Mouse (Mus musculus) hindbrain, embryonic 11.5 days (tissue): ENCODE data around the gene Ncmap. TPM values are rescaled to one million over a fixed set of nuclear protein-coding genes. Genes with fewer than 3 reads are reported as not detected.

Experiments used
- ATAC-seq: fragments of 200-750 bp; cut with Nextera tagmentation; 2 replicates; pipeline ENCODE4 v1.8.0; 2017; ENCODE audit warnings: mild to moderate bottlenecking, moderate TSS enrichment, moderate library complexity; ENCODE audit not compliant: low FRiP score
- DNase-seq: peaks from one replicate; pipeline ENCODE4 v3.0.0-alpha.2; 2015; ENCODE audit warnings: low spot score
- H3K27ac ChIP-seq: fragments of 300-500 bp; sonication (generic); 2 replicates; pipeline ENCODE4 v1.5.1; 2014; ENCODE audit warnings: mild to moderate bottlenecking, low read depth, low read length
- H3K27me3 ChIP-seq: fragments of 300-500 bp; sonication (generic); 2 replicates; pipeline ENCODE4 v1.6.1; 2014; ENCODE audit warnings: mild to moderate bottlenecking, low read length, moderate library complexity, mixed read lengths; ENCODE audit not compliant: control insufficient read depth, insufficient read depth
- H3K36me3 ChIP-seq: fragments of 300-500 bp; sonication (generic); 2 replicates; pipeline ENCODE4 v1.6.1; 2014; ENCODE audit warnings: mild to moderate bottlenecking, low read length, moderate library complexity, mixed read lengths; ENCODE audit not compliant: control insufficient read depth, insufficient read depth
- H3K4me1 ChIP-seq: fragments of 300-500 bp; sonication (generic); replicated peaks from 2 replicates; pipeline ENCODE4 v1.6.1; 2014; ENCODE audit warnings: low read length, mixed read lengths; ENCODE audit not compliant: control insufficient read depth, insufficient read depth
- H3K4me2 ChIP-seq: fragments of 300-500 bp; sonication (generic); replicated peaks from 2 replicates; pipeline ENCODE4 v1.6.1; 2014; ENCODE audit warnings: mild to moderate bottlenecking, low read depth, low read length
- H3K4me3 ChIP-seq: fragments of 300-500 bp; sonication (generic); 2 replicates; pipeline ENCODE4 v1.5.1; 2014; ENCODE audit warnings: low read depth, low read length
- H3K9ac ChIP-seq: fragments of 300-500 bp; sonication (generic); 2 replicates; pipeline ENCODE4 v1.6.1; 2014; ENCODE audit warnings: low read depth, low read length
- H3K9me3 ChIP-seq: fragments of 300-500 bp; sonication (generic); 2 replicates; pipeline ENCODE4 v1.6.1; 2016; ENCODE audit warnings: low read length; ENCODE audit not compliant: control insufficient read depth
- whole genome bisulfite sequencing: fragments of 180-500 bp; shearing (Covaris S2); extraction: QIAGEN DNeasy Blood & Tissue Kit; methylation state at CpG from one replicate; pipeline ENCODE4 v1.1.7; 2014; 5-methylcytosine and 5-hydroxymethylcytosine counted together
- polyA plus RNA-seq: library from polyadenylated mRNA; unstranded; fragments of >200 nt; fragmentation: Nextera tagmentation; extraction: Ambion mirVana; gene quantifications from 2 replicates; pipeline ENCODE4 v1.2.1, GENCODE M21; 2014

Ncmap gene
- polyA plus RNA-seq, 1 experiment from 2014 or later = not detected

DNA sequence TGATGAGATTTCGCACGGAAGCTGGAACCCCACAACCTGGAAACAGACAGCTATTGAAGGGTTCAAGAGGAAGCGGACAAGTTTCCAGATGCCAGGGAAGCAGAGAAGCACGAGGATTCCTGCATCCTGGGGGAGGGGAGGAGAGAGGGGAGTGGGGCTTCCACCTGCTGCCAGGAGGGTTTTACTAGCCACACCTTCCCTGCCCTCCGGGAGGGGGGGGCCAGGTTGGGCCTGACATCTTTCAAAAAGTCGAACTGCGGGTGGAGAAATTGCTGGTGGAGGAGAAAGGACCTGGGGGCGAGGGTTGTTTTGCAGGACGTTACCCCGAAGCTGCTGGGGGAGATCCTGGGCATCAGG lies 35.0 kb upstream of the Ncmap start:
- WGBS = 9% methylated on average over 10 of the region's 10 CpGs
- no peaks in the 10 kb centered on the region for H3K27me3 ChIP-seq
- H3K9me3 ChIP-seq = no peaks in the 10 kb centered on the region
- no peak for DNase-seq
- H3K9ac ChIP-seq = peak overlapping the region; percentile 84
- no peak for ATAC-seq
- H3K4me1 ChIP-seq = 0 out of 2 replicates have a peak, but pooled peaks cover 2% of the 10 kb centered on the region
- peak overlapping the region; percentile 94 for H3K4me2 ChIP-seq
- peak overlapping the region; percentile 68 for H3K4me3 ChIP-seq
- H3K36me3 ChIP-seq = no peaks in the 10 kb centered on the region
- no peak overlapping the region for H3K27ac ChIP-seq

DNA sequence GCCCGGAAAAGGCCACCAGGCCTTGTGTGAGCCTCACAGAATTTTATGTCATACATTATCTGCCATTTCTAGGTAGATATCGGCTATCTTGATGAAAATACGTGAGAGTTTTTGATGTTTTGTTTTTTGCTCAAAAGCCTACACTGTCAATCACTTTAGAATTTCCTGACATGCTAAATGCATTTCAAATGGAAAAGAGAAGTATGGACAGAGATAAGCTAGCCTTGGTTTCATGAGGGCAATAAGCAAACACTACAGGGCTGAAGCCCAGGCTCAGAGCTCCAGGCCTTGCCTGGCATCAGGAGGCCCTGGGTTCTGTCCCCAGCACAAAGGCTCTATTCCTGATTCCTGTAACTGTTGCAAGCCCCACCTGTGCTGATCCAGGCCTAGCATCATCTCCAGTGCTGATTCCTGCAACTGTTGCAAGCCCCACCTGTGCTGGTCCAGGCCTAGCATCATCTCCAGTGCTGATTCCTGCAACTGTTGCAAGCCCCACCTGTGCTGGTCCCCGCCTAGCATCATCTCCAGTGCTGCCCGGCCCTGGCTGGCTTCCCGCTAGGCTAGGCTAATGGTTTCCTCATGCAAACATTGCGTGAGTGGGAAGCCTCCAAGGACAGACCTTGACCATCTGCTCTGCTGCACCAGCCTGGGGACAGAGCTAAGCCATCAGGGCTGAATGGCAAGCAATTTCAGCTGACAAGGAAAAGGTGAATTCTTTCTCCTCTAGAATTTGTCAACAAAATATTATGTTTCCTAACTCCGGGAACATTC lies 32.1 kb upstream of the Ncmap start:
- H3K4me3 ChIP-seq = no peak overlapping the region

DNA sequence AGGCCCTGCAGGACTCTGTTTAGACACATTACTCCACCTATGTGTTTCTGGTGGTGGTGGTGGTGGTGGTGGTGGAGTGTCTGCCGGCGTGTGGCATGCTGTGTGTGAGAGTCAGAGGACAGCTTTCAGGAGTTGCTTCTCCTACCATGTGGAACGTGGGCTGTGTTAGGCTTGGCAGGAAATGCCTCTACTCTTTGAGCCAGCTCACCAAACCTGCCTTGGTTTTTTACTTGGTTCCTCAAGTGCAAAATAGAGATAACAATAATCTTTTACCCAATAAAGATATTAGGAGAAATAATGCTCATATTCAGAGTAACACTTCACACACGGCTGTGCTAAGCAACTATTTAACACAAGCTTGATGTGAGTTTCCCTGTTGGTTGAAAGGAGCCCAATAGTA lies 31.4 kb upstream of the Ncmap start:
- no peak overlapping the region for H3K4me2 ChIP-seq
- no peaks in the 10 kb centered on the region for H3K27me3 ChIP-seq
- no peak overlapping the region for H3K9ac ChIP-seq
- H3K36me3 ChIP-seq = no peaks in the 10 kb centered on the region
- no peak overlapping the region for H3K4me3 ChIP-seq
- 88% methylated on average over 4 of the region's 4 CpGs for WGBS
- 0 out of 2 replicates have a peak, but pooled peaks cover 2% of the 10 kb centered on the region for H3K4me1 ChIP-seq
- DNase-seq = no peak
- H3K9me3 ChIP-seq = no peaks in the 10 kb centered on the region
- no peak overlapping the region for H3K27ac ChIP-seq
- ATAC-seq = no peak

More for the DNA sequence above, 32.1 kb upstream of the Ncmap start:
- Histone ChIP-seq H3K9ac (no peak overlapping the region), H3K27me3 (no peaks in the 10 kb centered on the region), H3K9me3 (no peaks in the 10 kb centered on the region), H3K36me3 (no peaks in the 10 kb centered on the region), H3K27ac (no peak overlapping the region), H3K4me2 (no peak overlapping the region), H3K4me1 (0 out of 2 replicates have a peak, but pooled peaks cover 2% of the 10 kb centered on the region)
- 80% methylated on average over 8 of the region's 8 CpGs for WGBS
- DNase-seq (no peak), ATAC-seq (no peak)

DNA sequence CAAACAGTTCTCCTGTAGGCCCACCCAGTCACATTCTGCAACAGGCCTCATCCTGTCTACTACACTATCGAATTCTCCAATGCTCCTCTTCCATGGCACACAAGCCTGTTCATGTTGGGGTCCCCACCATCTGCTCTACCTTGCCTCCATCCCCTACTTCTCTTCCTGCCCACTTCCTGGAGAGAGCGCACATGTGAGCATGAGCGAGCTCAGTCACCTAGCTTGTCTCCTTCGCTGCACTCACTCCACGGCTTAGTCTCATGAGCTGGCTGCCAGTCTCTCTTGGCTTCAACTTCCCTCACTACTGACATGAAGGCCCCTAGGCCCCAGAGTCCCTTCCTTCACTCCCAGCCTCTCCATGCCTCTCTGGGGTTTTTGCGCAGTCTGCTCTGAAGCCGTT lies 28.6 kb upstream of the Ncmap start:
- no peaks in the 10 kb centered on the region for H3K36me3 ChIP-seq
- H3K9ac ChIP-seq = no peak overlapping the region; the same call in 1 of the 2 replicates
- H3K4me1 ChIP-seq = no peaks in the 10 kb centered on the region
- 88% methylated on average over 7 of the region's 7 CpGs for WGBS
- ATAC-seq (no peak), DNase-seq (no peak)
- no peak overlapping the region for H3K4me3 ChIP-seq
- H3K27ac ChIP-seq = no peak overlapping the region
- H3K9me3 ChIP-seq = no peaks in the 10 kb centered on the region
- H3K27me3 ChIP-seq = no peaks in the 10 kb centered on the region
- H3K4me2 ChIP-seq = no peak overlapping the region

DNA sequence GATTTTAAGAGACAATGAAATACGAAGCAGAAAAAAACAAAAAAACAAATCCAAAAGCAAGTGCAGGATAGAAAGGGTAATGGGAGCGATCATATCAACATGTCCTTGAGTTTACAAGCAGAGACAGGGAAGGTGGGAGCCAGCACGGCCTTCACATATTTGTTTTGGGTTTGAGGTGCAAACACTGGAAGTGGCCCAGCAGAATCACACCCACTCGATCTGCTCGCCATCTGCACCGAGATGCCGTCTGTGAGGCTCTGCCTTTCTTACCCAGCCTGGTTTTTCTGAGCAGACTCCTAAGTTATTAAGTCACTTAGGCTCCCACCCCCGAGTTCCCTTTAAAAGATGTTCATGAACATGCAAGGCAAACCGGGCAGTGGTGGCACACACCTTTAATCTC lies 27.6 kb upstream of the Ncmap start:
- ATAC-seq (no peak), DNase-seq (no peak)
- H3K27me3 ChIP-seq = no peaks in the 10 kb centered on the region
- H3K4me3 ChIP-seq = no peak overlapping the region
- no peak overlapping the region for H3K9ac ChIP-seq
- no peaks in the 10 kb centered on the region for H3K9me3 ChIP-seq
- 85% methylated on average over 9 of the region's 9 CpGs for WGBS
- H3K4me1 ChIP-seq = no peaks in the 10 kb centered on the region
- no peak overlapping the region for H3K27ac ChIP-seq
- no peak overlapping the region for H3K4me2 ChIP-seq
- no peaks in the 10 kb centered on the region for H3K36me3 ChIP-seq

DNA sequence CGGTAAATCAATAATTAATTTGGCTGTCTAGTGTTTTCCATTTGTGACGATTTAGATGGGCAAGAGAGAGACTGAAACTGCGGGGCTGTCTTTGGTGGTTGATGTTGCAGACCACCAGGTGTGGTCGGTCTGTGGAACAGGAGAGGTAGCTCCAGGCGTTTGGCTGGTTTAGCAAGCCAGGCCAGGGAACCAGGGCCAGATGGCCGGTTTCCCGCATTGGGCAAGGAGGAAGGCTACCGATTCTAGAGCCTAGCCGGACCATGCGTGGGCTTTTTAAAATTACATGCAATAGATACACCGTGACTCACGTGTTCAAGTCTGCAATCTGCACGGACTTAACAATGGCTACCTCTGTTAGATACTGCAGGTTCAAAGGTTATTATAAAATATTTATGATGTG lies 22.9 kb upstream of the Ncmap start:
- Histone ChIP-seq H3K4me1 (no peaks in the 10 kb centered on the region), H3K36me3 (no peaks in the 10 kb centered on the region), H3K27ac (no peak overlapping the region), H3K27me3 (no peaks in the 10 kb centered on the region), H3K9ac (no peak overlapping the region), H3K4me2 (no peak overlapping the region), H3K4me3 (no peak overlapping the region), H3K9me3 (no peaks in the 10 kb centered on the region)
- ATAC-seq = no peak
- no peak for DNase-seq
- 95% methylated on average over 13 of the region's 13 CpGs for WGBS

DNA sequence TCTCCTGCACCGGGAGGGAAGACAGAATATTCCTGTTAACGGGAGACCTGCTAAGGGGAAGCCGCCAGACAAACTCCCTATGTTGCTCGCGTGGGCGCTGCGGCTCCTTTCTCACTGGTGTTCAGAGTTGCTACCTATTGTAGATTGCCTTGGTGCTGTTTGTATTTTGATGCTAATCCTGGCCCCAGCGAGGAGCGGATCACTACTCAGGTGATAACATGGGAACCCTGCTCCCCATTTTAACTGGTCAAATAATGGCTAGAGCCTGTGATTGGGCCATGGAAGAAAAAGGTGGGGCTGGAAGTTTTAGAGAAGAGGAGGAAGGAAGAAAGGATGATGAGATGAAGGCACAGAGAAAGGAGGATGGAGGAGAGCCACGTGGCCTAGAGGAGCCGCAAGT lies 22.4 kb upstream of the Ncmap start:
- Histone ChIP-seq H3K9me3 (no peaks in the 10 kb centered on the region), H3K4me2 (no peak overlapping the region), H3K27ac (no peak overlapping the region), H3K9ac (no peak overlapping the region), H3K36me3 (no peaks in the 10 kb centered on the region), H3K4me1 (no peaks in the 10 kb centered on the region), H3K27me3 (no peaks in the 10 kb centered on the region), H3K4me3 (no peak overlapping the region)
- DNase-seq = no peak
- ATAC-seq = no peak
- WGBS = 84% methylated on average over 11 of the region's 11 CpGs

DNA sequence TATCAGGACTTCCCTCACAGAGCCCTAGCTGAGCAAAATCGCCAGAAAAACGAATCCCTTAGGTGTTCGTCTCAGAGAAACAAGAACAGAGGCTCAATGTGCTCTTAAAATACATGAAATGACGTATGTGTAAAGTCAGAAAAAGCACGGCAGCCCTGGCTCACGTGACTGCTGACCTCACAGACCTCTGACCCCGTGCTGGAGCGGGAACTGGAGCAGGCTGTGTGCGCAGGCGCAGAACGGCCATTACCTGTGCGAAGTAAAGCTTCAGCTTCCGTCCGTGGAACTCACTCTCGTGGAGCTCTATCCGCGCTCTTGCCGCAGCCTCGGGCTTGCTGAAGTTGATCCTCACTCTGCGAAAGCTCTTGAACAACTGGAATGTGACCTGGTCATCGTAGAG lies 22.0 kb upstream of the Ncmap start:
- WGBS = 88% methylated on average over 21 of the region's 21 CpGs
- DNase-seq (no peak), ATAC-seq (no peak)
- Histone ChIP-seq H3K4me3 (no peak overlapping the region), H3K36me3 (no peaks in the 10 kb centered on the region), H3K27ac (no peak overlapping the region), H3K9ac (no peak overlapping the region), H3K4me1 (no peaks in the 10 kb centered on the region), H3K4me2 (no peak overlapping the region), H3K9me3 (no peaks in the 10 kb centered on the region), H3K27me3 (no peaks in the 10 kb centered on the region)

DNA sequence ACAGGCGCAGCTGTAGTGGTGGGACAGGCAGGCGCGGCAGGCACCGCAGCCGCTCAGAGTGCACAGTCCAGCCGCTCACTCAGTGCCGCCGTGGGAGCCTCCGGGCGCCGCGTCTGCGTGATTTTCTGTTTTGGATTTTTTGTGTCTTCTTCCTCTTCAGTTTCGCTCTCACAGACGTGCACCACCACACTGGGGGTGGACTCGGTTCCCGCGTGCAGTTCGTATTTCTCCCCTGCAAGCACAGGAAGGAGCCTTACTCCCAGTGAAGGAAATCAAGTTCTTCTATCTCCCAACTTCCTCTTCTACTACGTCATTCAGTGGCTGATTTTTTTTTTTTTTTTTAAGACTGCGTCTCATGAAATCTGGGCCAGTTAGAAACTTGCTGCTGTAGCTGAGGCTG lies 18.3 kb upstream of the Ncmap start:
- WGBS = 88% methylated on average over 21 of the region's 21 CpGs
- DNase-seq = no peak
- Histone ChIP-seq H3K4me1 (no peaks in the 10 kb centered on the region), H3K27ac (no peak overlapping the region), H3K4me2 (no peak overlapping the region), H3K9ac (no peak overlapping the region), H3K4me3 (no peak overlapping the region), H3K27me3 (no peaks in the 10 kb centered on the region), H3K36me3 (no peaks in the 10 kb centered on the region), H3K9me3 (no peaks in the 10 kb centered on the region)
- no peak for ATAC-seq
